Mouse (Mus musculus): ENCODE results near the gene Zfp661. TPM values are rescaled to one million over a fixed set of nuclear protein-coding genes. Genes with fewer than 3 reads are reported as not detected.

Gene Zfp661
- total RNA-seq, 2 experiments from 2014 or later = 1.1 to 2.1 TPM

DNA sequence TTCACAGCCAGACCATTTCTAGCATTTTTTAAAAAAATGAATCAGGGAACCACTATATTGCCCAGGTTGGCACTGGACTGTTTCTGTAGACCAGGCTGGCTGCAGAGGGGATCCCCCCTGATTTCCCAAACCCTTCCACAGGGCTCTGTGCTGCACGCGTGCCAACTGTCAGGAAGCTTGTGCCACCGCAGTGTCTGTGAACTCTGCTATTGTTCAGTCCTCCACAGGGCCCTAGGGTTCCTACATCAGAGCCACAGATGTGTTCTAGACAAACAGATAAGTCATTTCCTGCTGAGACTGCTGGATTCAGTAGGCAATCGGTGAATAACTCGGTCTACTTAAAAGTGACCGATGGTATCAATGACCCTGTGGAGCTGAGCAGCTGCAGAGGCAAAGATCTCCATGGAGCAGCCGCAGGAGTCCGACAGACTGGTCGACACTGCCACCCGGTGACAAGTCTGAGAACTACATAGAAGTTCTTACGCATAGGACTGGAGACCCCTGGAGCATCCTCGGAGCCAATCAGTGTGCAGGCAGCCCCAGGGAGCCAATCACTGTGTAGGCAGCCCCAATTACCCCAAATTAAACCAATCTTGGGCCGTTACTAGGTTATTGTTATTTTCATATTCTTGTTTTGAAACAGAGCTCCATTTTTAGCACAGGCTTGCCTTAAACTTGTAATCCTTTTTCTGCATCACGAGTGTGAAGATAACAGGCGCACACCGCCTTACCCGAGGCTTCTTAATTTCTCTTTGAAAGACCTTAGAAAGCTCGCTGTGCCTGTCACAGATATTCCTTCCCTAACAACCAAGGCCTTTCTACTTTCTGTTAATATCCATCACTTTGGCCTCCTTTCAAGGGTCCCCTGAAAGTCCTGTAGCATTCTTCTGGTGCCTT lies 27.6 kb downstream of the Zfp661 start:
- peak; percentile 94 for ATAC-seq (ENCODE audit: poor library complexity, severe bottlenecking)

DNA sequence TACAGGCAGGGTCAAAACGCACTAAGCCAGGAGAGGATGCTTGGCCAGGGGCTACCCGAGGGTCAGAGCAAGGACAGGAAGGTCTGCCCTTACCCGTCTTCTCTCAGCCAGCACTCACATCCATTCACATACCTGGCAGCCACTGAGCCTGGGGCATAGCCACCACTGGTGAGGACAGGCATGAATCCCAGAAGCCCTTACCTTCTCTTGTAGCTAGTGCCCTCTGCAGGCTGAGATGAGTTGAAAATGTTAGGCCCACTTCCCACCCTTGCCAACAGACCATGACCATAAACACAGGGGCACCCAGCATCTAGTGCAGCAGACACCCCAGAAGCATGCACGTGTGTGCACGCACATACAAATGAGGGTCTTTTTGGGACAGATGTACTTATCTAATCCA lies 35.8 kb downstream of the Zfp661 start:
- ATAC-seq (ENCODE audit: poor library complexity, severe bottlenecking) = no peak

DNA sequence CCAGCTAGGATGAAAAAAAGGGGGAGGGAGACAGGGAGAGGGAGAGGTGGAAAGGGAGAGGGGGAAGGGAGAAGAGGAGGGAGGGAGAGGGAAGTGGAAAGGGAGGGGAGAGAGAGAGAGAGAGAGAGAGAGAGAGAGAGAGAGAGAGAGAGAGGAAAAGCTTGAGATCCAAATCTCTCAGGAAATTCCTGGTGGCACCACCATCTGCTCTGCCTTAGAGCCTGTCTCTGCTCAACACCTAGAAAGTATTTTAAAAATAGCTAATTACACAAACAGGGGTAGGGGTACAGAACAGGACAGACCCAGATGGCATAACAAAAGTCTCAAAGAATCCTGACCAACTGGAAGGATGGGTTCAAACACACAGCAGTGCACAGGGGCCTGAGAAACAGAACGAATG lies 36.4 kb downstream of the Zfp661 start:
- ATAC-seq (ENCODE audit: poor library complexity, severe bottlenecking) = no peak

DNA sequence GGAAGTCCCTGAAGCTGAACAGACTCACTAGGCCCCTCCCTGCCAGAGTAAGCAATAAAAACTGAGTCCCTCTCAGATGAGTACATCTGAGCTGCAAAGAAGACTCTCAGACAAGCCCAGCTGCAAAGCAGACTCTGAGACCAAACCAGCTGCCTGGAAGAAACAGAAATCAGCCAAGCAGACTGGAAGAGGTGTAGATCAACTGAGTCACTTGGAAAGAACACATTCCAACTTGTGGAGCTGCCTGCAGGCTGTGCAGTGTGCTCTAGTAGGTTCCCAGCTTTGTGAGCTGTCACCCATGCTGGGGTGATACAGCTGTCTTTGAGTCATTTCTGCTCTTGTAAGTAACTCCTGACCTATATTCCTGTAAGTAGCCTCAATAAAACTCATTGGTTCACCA lies 37.2 kb downstream of the Zfp661 start:
- ATAC-seq (ENCODE audit: poor library complexity, severe bottlenecking) = no peak

DNA sequence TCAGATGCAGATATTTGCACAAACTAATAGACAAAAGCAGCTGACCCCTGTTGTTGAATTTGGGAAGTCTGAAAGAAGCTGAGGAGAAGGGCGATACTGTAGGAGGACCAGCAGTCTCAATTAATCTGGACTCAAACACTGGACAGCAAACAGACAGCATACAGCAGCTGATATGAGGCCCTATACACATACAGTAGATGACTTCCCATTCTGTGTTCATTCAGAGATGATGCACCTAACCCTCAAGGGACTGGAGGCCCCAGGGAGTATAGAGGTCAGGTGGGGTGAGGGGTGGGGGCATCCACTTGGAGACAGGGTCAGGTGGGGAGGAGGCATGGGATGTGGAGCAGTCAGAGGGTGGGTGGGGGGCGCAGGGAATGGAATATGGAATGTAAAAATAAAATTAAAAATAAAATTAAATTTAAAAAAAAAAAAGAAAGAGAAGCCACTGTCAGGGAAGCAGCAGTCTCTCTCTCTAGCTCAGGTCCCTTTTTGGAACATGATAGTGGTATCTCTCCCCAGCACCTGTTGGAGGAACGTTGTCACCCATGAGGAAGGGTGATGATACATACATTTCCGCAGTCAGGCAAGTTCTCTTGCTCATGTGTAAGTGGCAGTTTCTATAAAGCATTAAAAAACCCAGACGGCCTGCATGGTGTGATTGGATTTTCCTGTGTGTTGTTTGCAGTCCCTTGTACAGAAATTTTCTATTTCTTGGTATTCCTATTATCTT lies 38.4 kb downstream of the Zfp661 start:
- ATAC-seq (ENCODE audit: poor library complexity, severe bottlenecking) = no peak

DNA sequence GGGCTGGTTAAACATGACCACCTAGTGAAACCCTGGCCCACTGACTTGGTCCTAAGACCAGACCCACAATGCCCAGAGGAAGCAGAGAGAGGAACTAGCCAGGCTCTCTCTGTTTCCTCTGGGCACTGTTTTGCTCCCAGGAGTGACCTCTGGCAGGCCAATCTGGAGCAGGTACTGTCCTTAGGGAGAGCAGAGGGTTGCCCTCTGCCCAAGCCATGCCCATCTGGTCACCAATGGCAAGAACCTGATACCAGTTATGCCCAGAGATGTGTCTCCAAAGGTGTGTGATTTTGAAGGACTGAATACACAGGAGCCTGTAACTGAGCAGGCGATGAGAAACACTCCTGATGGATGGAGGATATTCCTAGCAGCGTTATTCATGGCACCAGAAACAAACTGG lies 45.2 kb downstream of the Zfp661 start:
- no peak for ATAC-seq (ENCODE audit: poor library complexity, severe bottlenecking)

DNA sequence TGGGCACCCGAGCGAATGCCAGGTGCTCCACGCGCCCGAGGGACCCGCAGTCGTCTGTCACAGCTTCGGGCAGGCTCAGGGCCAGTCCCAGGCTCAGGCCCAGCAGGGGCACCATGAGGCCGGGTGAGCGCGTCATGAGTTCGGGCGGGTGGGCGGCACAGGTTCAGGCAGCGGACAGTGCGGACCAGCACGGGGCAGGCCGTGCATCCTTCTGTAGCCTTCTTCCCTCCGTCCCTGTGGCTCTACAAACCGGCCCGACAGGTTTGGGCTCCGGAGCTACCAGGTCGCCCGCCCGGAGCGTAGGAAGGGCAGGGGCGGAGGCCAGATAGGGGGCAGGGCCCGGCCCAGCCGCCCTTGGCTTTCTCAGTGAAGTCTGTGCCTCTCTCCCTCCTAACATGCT lies 45.7 kb downstream of the Zfp661 start, which contains the start of gene Prom2:
Gene Prom2, minus strand, starts transcription at position 283 of the 400 bp plus-strand sequence.
- no peak for ATAC-seq (ENCODE audit: poor library complexity, severe bottlenecking)

DNA sequence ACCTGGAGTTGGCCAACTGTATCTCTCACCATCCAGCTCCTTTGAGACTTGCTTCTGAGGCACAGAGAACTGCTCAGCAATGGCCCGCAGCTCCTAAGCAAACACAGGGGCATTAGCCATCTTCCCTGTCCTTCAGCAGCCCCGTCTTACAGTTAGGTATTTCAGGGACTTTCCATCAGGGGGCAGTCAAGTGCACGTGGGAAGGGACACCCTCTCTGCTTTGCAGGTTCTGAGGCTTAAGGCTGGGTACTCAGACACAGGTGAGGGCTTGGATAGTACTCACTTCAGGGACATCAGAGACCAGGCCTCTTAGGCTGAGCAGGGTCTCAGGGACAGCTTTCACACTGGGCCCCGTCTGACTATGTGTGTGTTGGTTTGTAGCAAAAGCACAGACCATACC lies 47.4 kb downstream of the Zfp661 start:
- no peak for ATAC-seq (ENCODE audit: poor library complexity, severe bottlenecking)

DNA sequence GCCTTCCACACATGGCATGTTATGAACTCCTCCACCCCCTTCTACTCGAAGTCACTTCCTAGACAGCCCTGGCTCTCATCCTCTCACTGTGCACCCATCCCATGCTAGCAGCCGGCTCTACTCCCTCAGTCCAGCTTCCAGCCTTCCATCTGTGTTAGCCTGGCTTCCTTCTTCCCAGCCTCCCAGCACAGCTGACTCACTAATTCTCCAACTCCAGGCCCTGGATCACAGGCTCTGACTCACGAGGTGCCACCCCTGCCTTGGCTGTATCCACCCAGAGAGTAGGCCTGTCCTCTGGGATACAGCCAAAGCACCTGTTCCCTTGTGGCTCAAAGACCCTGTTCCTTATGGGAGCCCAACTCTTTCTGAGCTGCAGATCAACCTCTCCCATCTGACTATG lies 49.3 kb downstream of the Zfp661 start:
- ATAC-seq (ENCODE audit: poor library complexity, severe bottlenecking) = no peak

DNA sequence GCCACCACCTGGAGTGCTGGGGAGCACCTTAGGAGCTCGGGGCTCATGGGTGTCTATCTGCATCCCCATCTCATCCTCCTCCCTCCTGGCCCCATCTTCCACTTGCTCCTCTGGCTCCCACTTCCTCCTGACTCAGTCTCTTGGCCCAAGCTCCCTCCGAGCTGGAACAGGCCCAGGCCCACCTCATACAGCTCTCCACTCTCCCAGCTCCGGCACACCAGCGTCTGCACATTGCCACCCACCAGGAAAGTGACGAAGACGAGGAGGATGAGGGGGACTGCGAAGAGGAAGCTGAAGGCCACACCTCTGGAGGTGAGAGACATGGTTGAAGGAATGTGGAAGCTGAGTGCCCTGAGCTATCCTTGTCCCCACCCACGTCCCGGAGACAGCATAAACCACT lies 51.5 kb downstream of the Zfp661 start:
- ATAC-seq (ENCODE audit: poor library complexity, severe bottlenecking) = no peak

DNA sequence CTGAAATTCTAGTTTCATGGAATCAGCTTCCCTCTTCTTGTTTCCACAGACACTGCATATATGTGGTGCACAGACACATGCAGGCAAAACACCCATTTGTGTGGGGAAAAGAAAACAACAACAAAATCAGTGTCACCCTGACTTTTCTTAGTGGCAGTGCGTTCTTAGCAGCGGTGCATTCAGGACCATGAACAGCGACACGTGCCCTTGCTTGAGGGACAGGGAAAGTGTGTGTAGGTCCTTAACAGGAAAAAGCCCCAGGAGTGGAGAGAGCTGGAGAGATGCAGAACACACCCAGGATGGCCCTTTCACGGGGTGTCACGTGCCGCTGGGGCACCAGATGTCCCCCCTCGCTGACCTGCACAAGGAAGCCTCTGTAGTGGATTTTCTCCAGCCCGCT lies 54.5 kb downstream of the Zfp661 start:
- no peak for ATAC-seq (ENCODE audit: poor library complexity, severe bottlenecking)

DNA sequence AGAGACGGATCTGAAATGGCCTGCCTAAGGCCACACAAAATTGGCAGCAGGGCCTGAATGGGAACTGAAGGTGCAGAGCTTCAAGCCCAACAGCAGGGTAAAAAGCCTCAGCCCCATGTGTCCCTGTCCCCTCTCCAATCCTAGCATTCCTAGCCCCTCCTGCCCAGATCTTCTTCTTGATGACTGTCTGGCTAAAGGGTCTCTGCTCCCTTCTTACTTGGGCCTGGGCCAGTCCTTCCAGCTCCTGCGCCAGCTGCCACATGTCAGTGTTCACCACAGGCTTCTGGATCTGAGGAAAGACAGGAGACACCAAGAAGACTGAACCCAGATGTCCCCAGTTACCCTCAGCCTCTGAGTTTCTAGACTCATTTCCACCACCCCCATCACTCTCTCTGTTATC lies 55.3 kb downstream of the Zfp661 start:
- no peak for ATAC-seq (ENCODE audit: poor library complexity, severe bottlenecking)

DNA sequence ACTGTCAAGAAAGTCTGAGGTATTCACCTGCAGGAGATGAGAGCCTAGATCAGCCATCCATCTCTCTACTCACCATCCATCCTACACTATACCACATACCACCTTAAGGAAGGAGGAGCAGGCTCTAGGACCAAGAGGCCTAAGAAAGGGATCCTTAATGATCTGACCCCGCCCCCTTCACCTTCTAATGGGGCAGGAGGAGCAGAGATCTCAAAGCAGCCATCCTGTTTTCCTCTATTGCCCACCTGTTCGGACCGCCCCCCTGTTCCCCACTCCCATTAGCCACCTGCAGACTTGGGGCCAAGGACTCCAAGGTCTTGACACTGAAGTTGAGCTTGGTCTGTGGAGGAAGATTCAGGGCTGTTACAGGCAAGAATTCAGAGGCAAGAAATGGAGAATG lies 56.5 kb downstream of the Zfp661 start:
- no peak for ATAC-seq (ENCODE audit: poor library complexity, severe bottlenecking)

DNA sequence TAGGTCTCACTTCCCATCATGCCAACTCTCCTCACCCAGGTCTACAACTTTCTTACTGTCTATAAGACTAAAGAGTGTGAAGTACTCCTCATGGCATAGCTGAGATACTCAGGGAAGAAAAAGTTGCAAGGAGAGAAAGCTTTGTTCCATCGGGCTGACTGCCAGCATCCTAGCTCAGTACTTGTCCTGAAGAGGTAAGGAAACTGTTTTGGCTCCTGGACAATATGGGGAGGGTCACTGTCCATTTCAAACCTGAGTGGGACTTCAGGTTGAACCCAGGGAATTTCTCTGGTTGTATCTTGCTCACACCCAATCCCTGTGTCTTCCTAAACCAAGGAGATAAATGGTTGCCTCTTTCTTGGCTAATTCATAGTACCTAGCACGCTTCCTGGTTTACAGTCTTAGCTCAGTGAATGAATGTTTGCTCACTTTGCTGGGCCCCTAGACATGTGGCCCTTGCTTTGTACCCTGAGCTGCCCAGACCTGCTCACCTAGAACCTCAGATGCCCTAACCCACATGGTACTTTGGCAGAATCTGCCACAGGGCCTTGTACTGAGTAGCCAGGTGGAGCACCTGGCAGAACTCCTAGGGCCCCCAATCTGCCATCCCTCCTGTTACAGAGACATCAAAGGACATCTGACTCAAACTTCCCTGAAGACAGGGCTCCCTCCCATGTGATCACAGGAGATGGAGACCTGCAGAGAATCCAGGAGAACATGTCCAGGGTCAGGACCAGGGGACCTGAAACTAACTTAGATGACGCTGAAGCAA lies 61.7 kb downstream of the Zfp661 start:
- ATAC-seq (ENCODE audit: poor library complexity, severe bottlenecking) = no peak

Other genes starting within 250 kb of the Zfp661 start
- gene Astl, start 248.5 kb downstream of the Zfp661 start, total RNA-seq (2015) = 0.18 TPM in 1 of 2 replicates, not detected in the other
- gene Astl, start 248.5 kb downstream of the Zfp661 start, total RNA-seq (2017) = 0.07 TPM in 1 of 2 replicates, not detected in the other
- not detected in 2 replicates for gene Adra2b, start 223.9 kb downstream of the Zfp661 start, total RNA-seq (2015)
- gene Adra2b, start 223.9 kb downstream of the Zfp661 start, total RNA-seq (2017) = not detected in 2 replicates
- not detected in 2 replicates for gene Gpat2, start 161.9 kb downstream of the Zfp661 start, total RNA-seq (2015)
- not detected in 2 replicates for gene Gpat2, start 161.9 kb downstream of the Zfp661 start, total RNA-seq (2017)
- 9.9 and 16.8 TPM in 2 replicates for gene Fahd2a, start 142.5 kb downstream of the Zfp661 start, total RNA-seq (2015)
- 6.4 and 9.7 TPM in 2 replicates for gene Fahd2a, start 142.5 kb downstream of the Zfp661 start, total RNA-seq (2017)
- gene Kcnip3, start 65.0 kb downstream of the Zfp661 start, total RNA-seq (2015) = 3.5 and 3.6 TPM in 2 replicates
- gene Kcnip3, start 65.0 kb downstream of the Zfp661 start, total RNA-seq (2017) = 0.62 and 2.2 TPM in 2 replicates
- gene Prom2, start 45.6 kb downstream of the Zfp661 start, total RNA-seq (2015) = not detected in 2 replicates
- gene Prom2, start 45.6 kb downstream of the Zfp661 start, total RNA-seq (2017) = 0.12 TPM in 1 of 2 replicates, not detected in the other
- 10.4 and 15.7 TPM in 2 replicates for gene Mrps5, start 128 bp upstream of the Zfp661 start, total RNA-seq (2015)
- gene Mrps5, start 128 bp upstream of the Zfp661 start, total RNA-seq (2017) = 34.3 and 42.3 TPM in 2 replicates
- 0.11 TPM in 1 of 2 replicates, not detected in the other for gene Mal, start 69.6 kb upstream of the Zfp661 start, total RNA-seq (2015)
- gene Mal, start 69.6 kb upstream of the Zfp661 start, total RNA-seq (2017) = not detected in 2 replicates
- gene Mall, start 142.8 kb upstream of the Zfp661 start, total RNA-seq (2015) = not detected in 2 replicates
- gene Mall, start 142.8 kb upstream of the Zfp661 start, total RNA-seq (2017) = not detected in 2 replicates
- gene Nphp1, start 201.8 kb upstream of the Zfp661 start, total RNA-seq (2015) = 0.84 and 2.1 TPM in 2 replicates
- 0.24 and 1.7 TPM in 2 replicates for gene Nphp1, start 201.8 kb upstream of the Zfp661 start, total RNA-seq (2017)
- 8.0 and 9.0 TPM in 2 replicates for gene Mtln, start 205.4 kb upstream of the Zfp661 start, total RNA-seq (2015)
- gene Mtln, start 205.4 kb upstream of the Zfp661 start, total RNA-seq (2017) = 11.8 and 28.5 TPM in 2 replicates
- 52.6 and 56.4 TPM in 2 replicates for gene Bub1, start 244.8 kb upstream of the Zfp661 start, total RNA-seq (2015)
- gene Bub1, start 244.8 kb upstream of the Zfp661 start, total RNA-seq (2017) = 52.9 and 55.4 TPM in 2 replicates